Mouse (Mus musculus): ENCODE results near the gene Iqschfp. TPM values are rescaled to one million over a fixed set of nuclear protein-coding genes. Genes with fewer than 3 reads are reported as not detected.

Iqschfp gene
- polyA plus RNA-seq, 1 experiment = not detected

DNA sequence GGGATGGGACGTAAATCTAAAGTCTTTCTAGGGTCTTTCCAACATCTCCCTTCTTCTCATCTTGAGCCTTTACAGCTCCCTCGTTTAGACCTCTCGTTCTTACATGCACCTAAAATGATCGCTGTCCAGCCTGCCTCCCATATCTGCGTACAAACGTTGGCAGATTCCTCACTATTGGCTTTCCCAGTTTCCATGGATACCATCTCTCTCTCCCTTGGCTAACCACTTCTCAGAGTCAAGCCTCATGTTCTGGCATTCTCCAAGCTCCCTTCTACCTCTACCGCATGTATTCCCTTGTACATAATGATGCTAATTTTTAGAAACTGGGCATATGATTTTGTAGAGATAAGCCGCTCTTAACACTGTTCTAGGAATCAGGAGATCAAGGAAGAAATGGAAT lies 258.7 kb downstream of the Iqschfp start:
- no peaks in the 10 kb centered on the region for H3K79me3 ChIP-seq (ENCODE audit: low read depth)
- no peaks in the 10 kb centered on the region for H3K36me3 ChIP-seq (ENCODE audit: control insufficient read depth, insufficient read depth)
- H3K4me3 ChIP-seq (ENCODE audit: insufficient read depth, poor library complexity, severe bottlenecking) = no peak overlapping the region
- H3ac ChIP-seq (ENCODE audit: control insufficient read depth, insufficient read length, low read depth) = no peak overlapping the region
- no peaks in the 10 kb centered on the region for H3K27me3 ChIP-seq (ENCODE audit: control insufficient read depth, insufficient read depth, insufficient read length)
- H3K79me2 ChIP-seq (ENCODE audit: control insufficient read depth, insufficient read depth) = no peaks in the 10 kb centered on the region
- TF ChIP-seq CTCF (IDR thresholded peaks at IDR 0.05; ENCODE audit: control insufficient read depth, insufficient read depth, insufficient read length) (no peak), MAX (IDR thresholded peaks at IDR 0.05) (no peak), MYOD1 (IDR thresholded peaks at IDR 0.05; ENCODE audit: control insufficient read depth, insufficient read length, low read depth) (no peak), USF1 (IDR thresholded peaks at IDR 0.05; ENCODE audit: low read depth) (no peak), MYOG (IDR thresholded peaks at IDR 0.05; ENCODE audit: control insufficient read depth, extremely low read depth, insufficient read length) (no peak), FOSL1 (IDR thresholded peaks at IDR 0.05; ENCODE audit: insufficient read depth, low read length, poor library complexity, severe bottlenecking) (no peak), CEBPB (IDR thresholded peaks at IDR 0.05; ENCODE audit: low read depth) (no peak)

DNA sequence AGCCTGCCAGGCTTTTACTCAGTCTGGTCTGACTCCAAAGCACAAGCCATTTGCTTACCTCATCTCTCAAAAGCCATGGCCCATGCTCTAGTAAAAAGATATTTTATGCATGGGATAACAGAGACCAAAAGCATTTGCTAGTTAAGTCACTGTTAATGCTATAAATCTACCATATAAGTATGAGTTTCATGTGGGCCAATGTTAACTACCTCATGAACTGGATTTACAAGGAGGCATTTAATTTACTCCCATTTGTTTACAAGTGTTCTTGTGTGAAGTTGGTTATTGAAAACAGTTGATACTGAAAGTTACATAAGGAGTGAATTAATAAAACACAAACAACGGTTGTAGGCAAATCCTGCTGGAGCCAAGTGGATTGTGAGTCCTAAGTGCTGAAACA lies 268.1 kb downstream of the Iqschfp start:
- no peak overlapping the region for H3K4me3 ChIP-seq (ENCODE audit: insufficient read depth, poor library complexity, severe bottlenecking)
- no peaks in the 10 kb centered on the region for H3K36me3 ChIP-seq (ENCODE audit: control insufficient read depth, insufficient read depth)
- H3K27me3 ChIP-seq (ENCODE audit: control insufficient read depth, insufficient read depth, insufficient read length) = no peaks in the 10 kb centered on the region
- no peak overlapping the region for H3ac ChIP-seq (ENCODE audit: control insufficient read depth, insufficient read length, low read depth)
- no peak for TF ChIP-seq USF1 (IDR thresholded peaks at IDR 0.05; ENCODE audit: low read depth)
- no peak for TF ChIP-seq CTCF (IDR thresholded peaks at IDR 0.05; ENCODE audit: control insufficient read depth, insufficient read depth, insufficient read length)
- H3K79me3 ChIP-seq (ENCODE audit: low read depth) = no peaks in the 10 kb centered on the region
- H3K79me2 ChIP-seq (ENCODE audit: control insufficient read depth, insufficient read depth) = no peaks in the 10 kb centered on the region

DNA sequence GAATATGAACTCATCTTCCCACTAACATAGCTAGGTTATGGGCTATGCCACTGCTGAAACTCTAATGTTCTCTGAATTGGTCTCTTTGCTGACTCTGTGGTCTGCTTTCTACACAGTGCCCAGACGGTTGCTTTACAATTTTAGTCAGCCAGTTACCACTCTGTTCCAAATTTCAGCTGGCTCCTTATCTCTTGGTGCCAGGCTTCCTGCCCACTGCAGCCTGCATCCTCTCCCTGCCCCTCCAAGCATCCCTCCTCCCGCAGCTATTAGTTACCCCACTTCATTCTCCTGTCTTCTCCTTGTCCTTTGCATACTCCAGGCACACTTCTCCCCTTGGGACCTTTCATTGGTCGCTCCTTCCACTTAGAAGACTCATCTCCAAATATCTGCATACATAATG lies 268.7 kb downstream of the Iqschfp start:
- H3K79me3 ChIP-seq (ENCODE audit: low read depth) = no peaks in the 10 kb centered on the region
- no peaks in the 10 kb centered on the region for H3K36me3 ChIP-seq (ENCODE audit: control insufficient read depth, insufficient read depth)
- H3ac ChIP-seq (ENCODE audit: control insufficient read depth, insufficient read length, low read depth) = no peak overlapping the region
- H3K79me2 ChIP-seq (ENCODE audit: control insufficient read depth, insufficient read depth) = no peaks in the 10 kb centered on the region
- TF ChIP-seq MAX (IDR thresholded peaks at IDR 0.05) = no peak
- no peak for TF ChIP-seq CTCF (IDR thresholded peaks at IDR 0.05; ENCODE audit: control insufficient read depth, insufficient read depth, insufficient read length)
- no peak for TF ChIP-seq MYOD1 (IDR thresholded peaks at IDR 0.05; ENCODE audit: control insufficient read depth, insufficient read length, low read depth)
- TF ChIP-seq CEBPB (IDR thresholded peaks at IDR 0.05; ENCODE audit: low read depth) = no peak
- no peak for TF ChIP-seq FOSL1 (IDR thresholded peaks at IDR 0.05; ENCODE audit: insufficient read depth, low read length, poor library complexity, severe bottlenecking)
- no peak for TF ChIP-seq USF1 (IDR thresholded peaks at IDR 0.05; ENCODE audit: low read depth)
- no peak for TF ChIP-seq MYOG (IDR thresholded peaks at IDR 0.05; ENCODE audit: control insufficient read depth, extremely low read depth, insufficient read length)
- H3K4me3 ChIP-seq (ENCODE audit: insufficient read depth, poor library complexity, severe bottlenecking) = no peak overlapping the region
- H3K27me3 ChIP-seq (ENCODE audit: control insufficient read depth, insufficient read depth, insufficient read length) = no peaks in the 10 kb centered on the region

DNA sequence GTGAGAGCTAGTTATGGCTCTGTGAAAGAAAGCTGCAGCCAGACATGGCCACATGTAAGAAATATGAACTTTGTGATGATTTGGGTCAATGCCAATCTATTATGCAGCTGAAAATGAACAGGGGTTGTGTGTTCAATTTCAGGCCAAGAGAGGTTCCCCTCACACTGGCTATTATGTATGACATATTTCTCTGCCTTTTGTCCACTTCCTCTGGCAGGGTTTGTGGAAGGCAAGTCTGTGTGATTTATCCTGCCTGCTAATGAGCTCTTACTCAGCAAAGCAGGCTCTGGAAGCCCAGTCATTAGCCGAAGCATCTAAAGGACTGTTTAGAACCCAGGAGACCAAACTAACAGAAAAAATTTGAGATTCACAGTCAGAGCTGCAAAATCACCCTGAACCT lies 286.2 kb downstream of the Iqschfp start:
- no peaks in the 10 kb centered on the region for H3K36me3 ChIP-seq (ENCODE audit: control insufficient read depth, insufficient read depth)
- no peak overlapping the region for H3K4me3 ChIP-seq (ENCODE audit: insufficient read depth, poor library complexity, severe bottlenecking)
- H3K79me2 ChIP-seq (ENCODE audit: control insufficient read depth, insufficient read depth) = no peaks in the 10 kb centered on the region
- no peak for TF ChIP-seq USF1 (IDR thresholded peaks at IDR 0.05; ENCODE audit: low read depth)
- no peak for TF ChIP-seq CEBPB (IDR thresholded peaks at IDR 0.05; ENCODE audit: low read depth)
- TF ChIP-seq MYOD1 (IDR thresholded peaks at IDR 0.05; ENCODE audit: control insufficient read depth, insufficient read length, low read depth) = no peak
- TF ChIP-seq MYOG (IDR thresholded peaks at IDR 0.05; ENCODE audit: control insufficient read depth, extremely low read depth, insufficient read length) = no peak
- no peak for TF ChIP-seq FOSL1 (IDR thresholded peaks at IDR 0.05; ENCODE audit: insufficient read depth, low read length, poor library complexity, severe bottlenecking)
- TF ChIP-seq MAX (IDR thresholded peaks at IDR 0.05) = no peak
- TF ChIP-seq CTCF (IDR thresholded peaks at IDR 0.05; ENCODE audit: control insufficient read depth, insufficient read depth, insufficient read length) = no peak
- no peaks in the 10 kb centered on the region for H3K79me3 ChIP-seq (ENCODE audit: low read depth)
- H3ac ChIP-seq (ENCODE audit: control insufficient read depth, insufficient read length, low read depth) = no peak overlapping the region
- no peaks in the 10 kb centered on the region for H3K27me3 ChIP-seq (ENCODE audit: control insufficient read depth, insufficient read depth, insufficient read length)

DNA sequence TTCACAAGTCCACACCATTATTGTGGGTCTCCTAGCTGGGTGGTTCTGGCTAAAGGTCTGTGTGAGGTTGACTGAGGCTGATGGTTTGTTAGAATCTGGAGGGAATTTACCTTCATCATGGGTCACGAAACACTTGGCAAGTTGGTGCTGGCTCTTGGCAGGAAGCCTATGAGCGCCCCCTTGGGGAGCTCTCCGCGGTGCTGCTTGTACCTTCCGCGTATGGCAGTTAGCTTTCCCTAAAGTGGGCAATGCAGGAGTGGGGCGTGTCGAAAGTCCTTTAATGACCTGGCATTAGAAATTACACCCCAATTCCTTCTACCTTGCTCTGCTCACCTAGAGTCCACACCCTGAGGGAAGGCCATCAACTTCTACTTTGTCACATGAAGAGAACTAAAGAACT lies 295.4 kb downstream of the Iqschfp start:
- no peaks in the 10 kb centered on the region for H3K27me3 ChIP-seq (ENCODE audit: control insufficient read depth, insufficient read depth, insufficient read length)
- H3K79me3 ChIP-seq (ENCODE audit: low read depth) = no peaks in the 10 kb centered on the region
- H3K79me2 ChIP-seq (ENCODE audit: control insufficient read depth, insufficient read depth) = no peaks in the 10 kb centered on the region
- TF ChIP-seq MAX (IDR thresholded peaks at IDR 0.05) (no peak), USF1 (IDR thresholded peaks at IDR 0.05; ENCODE audit: low read depth) (no peak), MYOG (IDR thresholded peaks at IDR 0.05; ENCODE audit: control insufficient read depth, extremely low read depth, insufficient read length) (no peak), MYOD1 (IDR thresholded peaks at IDR 0.05; ENCODE audit: control insufficient read depth, insufficient read length, low read depth) (no peak), CEBPB (IDR thresholded peaks at IDR 0.05; ENCODE audit: low read depth) (no peak), CTCF (IDR thresholded peaks at IDR 0.05; ENCODE audit: control insufficient read depth, insufficient read depth, insufficient read length) (no peak), FOSL1 (IDR thresholded peaks at IDR 0.05; ENCODE audit: insufficient read depth, low read length, poor library complexity, severe bottlenecking) (no peak)
- no peak overlapping the region for H3ac ChIP-seq (ENCODE audit: control insufficient read depth, insufficient read length, low read depth)
- no peak overlapping the region for H3K4me3 ChIP-seq (ENCODE audit: insufficient read depth, poor library complexity, severe bottlenecking)
- no peaks in the 10 kb centered on the region for H3K36me3 ChIP-seq (ENCODE audit: control insufficient read depth, insufficient read depth)

DNA sequence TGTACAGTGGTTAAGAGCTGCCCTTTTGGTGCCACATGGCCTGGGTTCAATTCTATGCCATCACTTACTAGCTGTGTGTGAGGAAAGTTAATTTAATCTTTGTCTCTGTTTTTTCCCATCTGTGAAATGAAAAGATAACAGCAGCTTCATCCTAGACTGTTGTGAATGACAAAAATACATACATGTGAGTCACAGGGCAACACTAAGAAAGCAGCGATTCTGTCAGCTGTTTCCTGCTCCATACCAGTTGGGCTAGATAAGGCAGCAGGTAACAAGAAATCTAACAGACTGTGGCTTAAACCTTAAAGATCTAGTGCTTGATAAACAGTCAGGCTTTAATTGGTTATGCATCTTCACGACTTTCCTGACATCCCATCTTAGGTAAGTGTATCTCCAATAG lies 297.1 kb downstream of the Iqschfp start:
- Histone ChIP-seq H3K79me3 (ENCODE audit: low read depth) (no peaks in the 10 kb centered on the region), H3K79me2 (ENCODE audit: control insufficient read depth, insufficient read depth) (no peaks in the 10 kb centered on the region), H3K4me3 (ENCODE audit: insufficient read depth, poor library complexity, severe bottlenecking) (no peak overlapping the region), H3K27me3 (ENCODE audit: control insufficient read depth, insufficient read depth, insufficient read length) (no peaks in the 10 kb centered on the region), H3ac (ENCODE audit: control insufficient read depth, insufficient read length, low read depth) (no peak overlapping the region), H3K36me3 (ENCODE audit: control insufficient read depth, insufficient read depth) (no peaks in the 10 kb centered on the region)
- no peak for TF ChIP-seq MYOD1 (IDR thresholded peaks at IDR 0.05; ENCODE audit: control insufficient read depth, insufficient read length, low read depth)

All from C2C12 (cell line).